Mouse (Mus musculus) bone marrow, adult 2 months (tissue): Measurements from ENCODE around the gene Zdhhc14.

ENCODE experiments used
- CTCF ChIP-seq: fragments of 200-500 bp; IDR thresholded peaks from 2 replicates; pipeline ENCODE4 v1.5.1; 2011; ENCODE audit warnings: low read length, control low read depth; ENCODE audit not compliant: control insufficient read depth, insufficient read depth
- POLR2A ChIP-seq: fragments of 200-500 bp; IDR thresholded peaks from 2 replicates; pipeline ENCODE4 v1.6.1; 2011; ENCODE audit warnings: low read depth, mild to moderate bottlenecking, control low read depth, low read length, borderline replicate concordance; ENCODE audit not compliant: control insufficient read depth

DNA sequence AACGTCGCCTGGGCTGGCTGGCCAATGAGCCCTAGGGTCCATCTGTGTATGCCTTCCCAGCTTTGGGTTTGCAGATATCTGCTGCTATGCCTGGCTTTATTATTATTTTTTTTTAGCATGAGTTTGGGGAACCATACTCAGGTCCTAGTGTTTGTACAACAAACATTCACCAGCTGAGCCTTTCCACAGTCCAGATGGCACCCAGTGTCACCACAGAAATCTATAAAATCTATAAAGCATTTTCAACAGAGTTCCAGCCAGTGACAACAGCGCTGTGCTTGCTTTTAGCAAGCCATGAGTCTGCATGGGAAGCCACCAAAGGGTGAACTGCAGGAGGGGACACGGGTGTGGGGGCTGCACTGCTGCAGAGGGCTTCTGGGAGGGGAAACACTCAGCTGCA, 257.9 kb downstream of the Zdhhc14 start:
- no peak for TF ChIP-seq CTCF
- no peak for TF ChIP-seq POLR2A
